Mouse (Mus musculus): ENCODE results near the gene Zfp710.

GRCm38 (mm10) chr7:80072297-80072696 lies 47.7 kb downstream of the Zfp710 start:
- TF ChIP-seq CTCF (IDR thresholded peaks at IDR 0.05; ENCODE audit: control insufficient read depth, insufficient read depth, low read length), result no peak
- TF ChIP-seq POLR2A (IDR thresholded peaks at IDR 0.05; ENCODE audit: borderline replicate concordance, control insufficient read depth, low read depth, low read length), result no peak

Data from bone marrow, adult 2 months (tissue).